Mouse (Mus musculus): Measurements from ENCODE around the gene Mylip. TPM values are rescaled to one million over a fixed set of nuclear protein-coding genes. Genes with fewer than 3 reads are reported as not detected.

Mylip gene
- polyA plus RNA-seq, 1 experiment from 2014 or later: 7.8 TPM

- H3K9ac ChIP-seq (ENCODE audit: low read depth, low read length): no peak overlapping the region
- DNase-seq (ENCODE audit: low spot score): no peak
- H3K9me3 ChIP-seq (ENCODE audit: control insufficient read depth, low read length): no peaks in the 10 kb centered on the region
- ATAC-seq (ENCODE audit: low FRiP score): no peak
- H3K4me1 ChIP-seq (replicated peaks; ENCODE audit: control insufficient read depth, insufficient read depth, low read length): peaks cover 4% of the 10 kb centered on the region
- no peaks in the 10 kb centered on the region for H3K27me3 ChIP-seq (ENCODE audit: control insufficient read depth, insufficient read depth, low read length)
- no peak overlapping the region for H3K4me3 ChIP-seq (ENCODE audit: low read depth, low read length)
- H3K27ac ChIP-seq (ENCODE audit: low read depth, low read length): no peak overlapping the region
- no peak overlapping the region for H3K4me2 ChIP-seq (replicated peaks; ENCODE audit: low read depth, low read length)
- 79% methylated on average over 7 of the region's 7 CpGs for WGBS
- H3K36me3 ChIP-seq (ENCODE audit: control insufficient read depth, insufficient read depth, low read length): no peaks in the 10 kb centered on the region
These were observed 62.9 kb downstream of the Mylip start for GRCm38 (mm10) chr13:45452437-45452836.

DNA sequence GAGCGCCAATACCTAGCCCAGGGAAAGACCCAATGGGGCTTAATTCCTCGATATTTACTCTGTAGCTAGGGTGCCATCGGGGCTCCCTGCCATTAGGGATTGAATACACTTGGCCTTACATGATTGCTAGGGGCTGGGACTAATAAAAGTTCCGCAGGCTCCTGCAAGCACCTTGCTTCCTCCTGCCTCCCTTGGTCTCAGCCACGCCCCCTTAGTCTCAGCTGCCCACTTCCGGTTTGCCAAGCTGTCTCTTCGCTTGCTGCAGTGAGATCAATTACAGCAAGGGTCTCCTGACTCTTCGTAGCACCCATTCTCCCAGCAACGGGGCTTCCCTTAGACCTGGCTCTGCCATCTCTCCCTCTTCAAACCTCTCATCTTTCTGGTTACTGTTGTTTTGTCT lies 63.5 kb downstream of the Mylip start:
- no peaks in the 10 kb centered on the region for H3K36me3 ChIP-seq (ENCODE audit: control insufficient read depth, insufficient read depth, low read length)
- no peak overlapping the region for H3K27ac ChIP-seq (ENCODE audit: low read depth, low read length)
- peaks cover 4% of the 10 kb centered on the region for H3K4me1 ChIP-seq (replicated peaks; ENCODE audit: control insufficient read depth, insufficient read depth, low read length)
- no peaks in the 10 kb centered on the region for H3K9me3 ChIP-seq (ENCODE audit: control insufficient read depth, low read length)
- no peak overlapping the region for H3K4me3 ChIP-seq (ENCODE audit: low read depth, low read length)
- 67% methylated on average over 9 of the region's 9 CpGs for WGBS
- no peaks in the 10 kb centered on the region for H3K27me3 ChIP-seq (ENCODE audit: control insufficient read depth, insufficient read depth, low read length)
- no peak for DNase-seq (ENCODE audit: low spot score)
- H3K4me2 ChIP-seq (replicated peaks; ENCODE audit: low read depth, low read length): no peak overlapping the region
- no peak overlapping the region for H3K9ac ChIP-seq (ENCODE audit: low read depth, low read length)
- no peak for ATAC-seq (ENCODE audit: low FRiP score)

DNA sequence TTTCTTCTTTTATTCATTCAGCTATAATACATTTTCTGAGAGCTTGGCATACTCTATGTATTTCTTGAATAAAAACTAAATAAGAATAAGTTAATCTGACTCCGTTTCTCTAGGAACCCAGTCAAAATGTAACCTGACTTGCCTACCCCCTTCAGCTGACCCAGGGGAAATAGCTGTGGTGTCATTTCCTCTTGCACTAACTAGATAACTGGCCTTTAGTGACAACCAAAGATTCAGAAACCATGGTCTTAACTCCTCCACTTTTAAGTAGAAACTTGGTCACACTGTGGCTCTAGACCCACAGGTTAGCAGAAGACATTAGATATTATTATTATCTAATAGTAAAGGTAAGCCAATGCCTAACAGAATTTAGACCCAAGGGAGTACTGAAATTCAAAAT lies 64.5 kb downstream of the Mylip start:
- Histone ChIP-seq H3K4me2 (replicated peaks; ENCODE audit: low read depth, low read length) (no peak overlapping the region), H3K4me1 (replicated peaks; ENCODE audit: control insufficient read depth, insufficient read depth, low read length) (peaks cover 4% of the 10 kb centered on the region), H3K9me3 (ENCODE audit: control insufficient read depth, low read length) (no peaks in the 10 kb centered on the region), H3K9ac (ENCODE audit: low read depth, low read length) (no peak overlapping the region), H3K4me3 (ENCODE audit: low read depth, low read length) (no peak overlapping the region), H3K36me3 (ENCODE audit: control insufficient read depth, insufficient read depth, low read length) (no peaks in the 10 kb centered on the region), H3K27ac (ENCODE audit: low read depth, low read length) (no peak overlapping the region), H3K27me3 (ENCODE audit: control insufficient read depth, insufficient read depth, low read length) (no peaks in the 10 kb centered on the region)
- WGBS: 73% methylated on average over 1 of the region's 1 CpGs
- no peak for DNase-seq (ENCODE audit: low spot score)
- ATAC-seq (ENCODE audit: low FRiP score): no peak

GRCm38 (mm10) chr13:45454641-45455040 lies 65.1 kb downstream of the Mylip start:
- no peak overlapping the region for H3K27ac ChIP-seq (ENCODE audit: low read depth, low read length)
- DNase-seq (ENCODE audit: low spot score) (peak; percentile 33), ATAC-seq (ENCODE audit: low FRiP score) (no peak)
- no peaks in the 10 kb centered on the region for H3K27me3 ChIP-seq (ENCODE audit: control insufficient read depth, insufficient read depth, low read length)
- H3K36me3 ChIP-seq (ENCODE audit: control insufficient read depth, insufficient read depth, low read length): no peaks in the 10 kb centered on the region
- 37% methylated on average over 4 of the region's 4 CpGs for WGBS
- H3K4me3 ChIP-seq (ENCODE audit: low read depth, low read length): no peak overlapping the region
- H3K9ac ChIP-seq (ENCODE audit: low read depth, low read length): no peak overlapping the region
- H3K4me2 ChIP-seq (replicated peaks; ENCODE audit: low read depth, low read length): no peak overlapping the region
- H3K4me1 ChIP-seq (replicated peaks; ENCODE audit: control insufficient read depth, insufficient read depth, low read length): peaks cover 4% of the 10 kb centered on the region
- H3K9me3 ChIP-seq (ENCODE audit: control insufficient read depth, low read length): no peaks in the 10 kb centered on the region

GRCm38 (mm10) chr13:45455108-45455861 lies 65.7 kb downstream of the Mylip start:
- DNase-seq (ENCODE audit: low spot score) (peak; percentile 64), ATAC-seq (ENCODE audit: low FRiP score) (peak; percentile 78)
- no peaks in the 10 kb centered on the region for H3K36me3 ChIP-seq (ENCODE audit: control insufficient read depth, insufficient read depth, low read length)
- WGBS: 17% methylated on average over 15 of the region's 15 CpGs
- H3K9me3 ChIP-seq (ENCODE audit: control insufficient read depth, low read length): no peaks in the 10 kb centered on the region
- H3K4me3 ChIP-seq (ENCODE audit: low read depth, low read length): no peak overlapping the region
- no peaks in the 10 kb centered on the region for H3K27me3 ChIP-seq (ENCODE audit: control insufficient read depth, insufficient read depth, low read length)
- H3K27ac ChIP-seq (ENCODE audit: low read depth, low read length): peak overlapping the region; percentile 70
- no peak overlapping the region; the same call in 1 of the 2 replicates for H3K4me2 ChIP-seq (replicated peaks; ENCODE audit: low read depth, low read length)
- H3K4me1 ChIP-seq (replicated peaks; ENCODE audit: control insufficient read depth, insufficient read depth, low read length): peaks cover 4% of the 10 kb centered on the region
- H3K9ac ChIP-seq (ENCODE audit: low read depth, low read length): 0 out of 2 replicates have a peak overlapping the region, but pooled peaks have one; percentile 8

GRCm38 (mm10) chr13:45455862-45456192 lies 66.3 kb downstream of the Mylip start:
- WGBS: 62% methylated on average over 2 of the region's 2 CpGs
- peak overlapping the region; percentile 70 for H3K27ac ChIP-seq (ENCODE audit: low read depth, low read length)
- DNase-seq (ENCODE audit: low spot score): no peak
- peaks cover 4% of the 10 kb centered on the region for H3K4me1 ChIP-seq (replicated peaks; ENCODE audit: control insufficient read depth, insufficient read depth, low read length)
- H3K4me3 ChIP-seq (ENCODE audit: low read depth, low read length): no peak overlapping the region
- no peaks in the 10 kb centered on the region for H3K36me3 ChIP-seq (ENCODE audit: control insufficient read depth, insufficient read depth, low read length)
- no peak overlapping the region for H3K9ac ChIP-seq (ENCODE audit: low read depth, low read length)
- no peaks in the 10 kb centered on the region for H3K27me3 ChIP-seq (ENCODE audit: control insufficient read depth, insufficient read depth, low read length)
- H3K9me3 ChIP-seq (ENCODE audit: control insufficient read depth, low read length): no peaks in the 10 kb centered on the region
- no peak for ATAC-seq (ENCODE audit: low FRiP score)
- no peak overlapping the region for H3K4me2 ChIP-seq (replicated peaks; ENCODE audit: low read depth, low read length)

DNA sequence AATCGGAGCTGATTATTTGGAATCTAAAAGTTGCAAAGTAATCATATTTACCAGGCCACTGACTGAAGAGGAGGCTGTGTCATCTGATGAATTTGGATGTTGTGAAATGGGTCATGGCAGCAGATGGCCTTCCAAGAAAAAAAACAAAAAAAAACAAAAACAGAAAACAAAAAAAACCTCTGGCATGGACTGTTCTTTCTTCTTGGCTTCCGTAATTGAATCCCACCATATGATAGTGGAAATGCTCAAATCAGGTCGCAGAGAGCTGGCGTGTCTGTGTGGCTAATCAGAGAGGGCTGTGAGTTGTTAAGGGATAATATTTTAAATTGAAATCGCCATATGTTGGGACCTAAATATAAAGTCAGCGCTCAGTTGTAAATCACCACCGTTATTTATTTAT lies 67.9 kb downstream of the Mylip start:
- Histone ChIP-seq H3K27me3 (ENCODE audit: control insufficient read depth, insufficient read depth, low read length) (no peaks in the 10 kb centered on the region), H3K4me1 (replicated peaks; ENCODE audit: control insufficient read depth, insufficient read depth, low read length) (peaks cover 4% of the 10 kb centered on the region), H3K4me2 (replicated peaks; ENCODE audit: low read depth, low read length) (no peak overlapping the region), H3K27ac (ENCODE audit: low read depth, low read length) (no peak overlapping the region), H3K9ac (ENCODE audit: low read depth, low read length) (no peak overlapping the region), H3K9me3 (ENCODE audit: control insufficient read depth, low read length) (no peaks in the 10 kb centered on the region), H3K36me3 (ENCODE audit: control insufficient read depth, insufficient read depth, low read length) (no peaks in the 10 kb centered on the region), H3K4me3 (ENCODE audit: low read depth, low read length) (no peak overlapping the region)
- DNase-seq (ENCODE audit: low spot score) (no peak), ATAC-seq (ENCODE audit: low FRiP score) (no peak)
- 79% methylated on average over 7 of the region's 7 CpGs for WGBS

GRCm38 (mm10) chr13:45460177-45460576 lies 70.6 kb downstream of the Mylip start:
- DNase-seq (ENCODE audit: low spot score): no peak
- H3K9me3 ChIP-seq (ENCODE audit: control insufficient read depth, low read length): no peaks in the 10 kb centered on the region
- 88% methylated on average over 3 of the region's 3 CpGs for WGBS

DNA sequence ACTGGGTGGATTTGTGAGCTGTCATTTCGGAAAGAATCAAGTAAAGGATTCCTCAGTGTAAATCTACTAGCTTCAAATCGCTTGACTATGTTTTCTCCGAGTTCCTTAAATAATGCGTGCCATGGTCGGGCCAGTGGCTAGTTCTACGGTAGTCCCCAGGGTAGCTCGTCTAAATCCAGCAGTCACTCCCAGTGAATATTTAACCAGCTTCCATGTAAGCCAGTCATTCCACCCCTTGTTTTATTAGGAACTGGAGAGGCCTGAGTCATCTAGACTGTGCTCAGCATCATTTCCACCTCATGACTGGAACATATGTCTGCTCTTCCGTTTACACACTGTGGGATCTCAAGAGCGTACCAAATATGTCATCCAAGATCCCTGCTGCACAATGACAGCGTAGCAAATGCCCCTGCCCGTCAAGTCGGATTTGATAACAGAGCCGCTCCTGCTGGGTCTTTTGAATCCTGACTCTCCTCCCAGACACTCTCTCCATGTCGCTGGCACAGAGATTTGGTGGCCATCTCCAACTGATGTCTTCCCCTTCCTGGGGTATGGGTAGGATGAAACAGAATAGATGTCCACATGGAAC lies 71.9 kb downstream of the Mylip start:
- ATAC-seq (ENCODE audit: low FRiP score) (no peak), DNase-seq (ENCODE audit: low spot score) (no peak)
- Histone ChIP-seq H3K36me3 (ENCODE audit: control insufficient read depth, insufficient read depth, low read length) (no peaks in the 10 kb centered on the region), H3K9me3 (ENCODE audit: control insufficient read depth, low read length) (no peaks in the 10 kb centered on the region), H3K4me1 (replicated peaks; ENCODE audit: control insufficient read depth, insufficient read depth, low read length) (no peaks in the 10 kb centered on the region), H3K9ac (ENCODE audit: low read depth, low read length) (no peak overlapping the region), H3K27me3 (ENCODE audit: control insufficient read depth, insufficient read depth, low read length) (no peaks in the 10 kb centered on the region; the same call in 1 of the 2 replicates), H3K27ac (ENCODE audit: low read depth, low read length) (no peak overlapping the region), H3K4me2 (replicated peaks; ENCODE audit: low read depth, low read length) (no peak overlapping the region), H3K4me3 (ENCODE audit: low read depth, low read length) (no peak overlapping the region)
- WGBS: 76% methylated on average over 14 of the region's 14 CpGs

More at GRCm38 (mm10) chr13:45460177-45460576, 70.6 kb downstream of the Mylip start:
- H3K4me2 ChIP-seq (replicated peaks; ENCODE audit: low read depth, low read length): no peak overlapping the region
- no peak overlapping the region for H3K4me3 ChIP-seq (ENCODE audit: low read depth, low read length)
- no peak for ATAC-seq (ENCODE audit: low FRiP score)
- H3K9ac ChIP-seq (ENCODE audit: low read depth, low read length): no peak overlapping the region
- peaks cover 2% of the 10 kb centered on the region for H3K4me1 ChIP-seq (replicated peaks; ENCODE audit: control insufficient read depth, insufficient read depth, low read length)
- no peaks in the 10 kb centered on the region for H3K27me3 ChIP-seq (ENCODE audit: control insufficient read depth, insufficient read depth, low read length)
- H3K27ac ChIP-seq (ENCODE audit: low read depth, low read length): no peak overlapping the region
- no peaks in the 10 kb centered on the region for H3K36me3 ChIP-seq (ENCODE audit: control insufficient read depth, insufficient read depth, low read length)
